Mouse (Mus musculus) CD4-positive, CD25-positive, alpha-beta regulatory T cell, adult 9 weeks (primary cell): ENCODE measurements around the gene H2-DMa. TPM values are rescaled to one million over a fixed set of nuclear protein-coding genes. Genes with fewer than 3 reads are reported as not detected.

Source experiments
- polyA plus RNA-seq: library from polyadenylated mRNA; unstranded; fragments of 100-300 nt; shearing (Covaris generic); gene quantifications from one replicate; pipeline ENCODE4 v1.2.1, GENCODE M21; 2017

The H2-DMa gene
- polyA plus RNA-seq, result 119 TPM

GRCm38 (mm10) chr17:34119249-34120179, at the start of gene H2-DMa:
H2-DMa (plus strand) TSS chr17:34119541.

DNA sequence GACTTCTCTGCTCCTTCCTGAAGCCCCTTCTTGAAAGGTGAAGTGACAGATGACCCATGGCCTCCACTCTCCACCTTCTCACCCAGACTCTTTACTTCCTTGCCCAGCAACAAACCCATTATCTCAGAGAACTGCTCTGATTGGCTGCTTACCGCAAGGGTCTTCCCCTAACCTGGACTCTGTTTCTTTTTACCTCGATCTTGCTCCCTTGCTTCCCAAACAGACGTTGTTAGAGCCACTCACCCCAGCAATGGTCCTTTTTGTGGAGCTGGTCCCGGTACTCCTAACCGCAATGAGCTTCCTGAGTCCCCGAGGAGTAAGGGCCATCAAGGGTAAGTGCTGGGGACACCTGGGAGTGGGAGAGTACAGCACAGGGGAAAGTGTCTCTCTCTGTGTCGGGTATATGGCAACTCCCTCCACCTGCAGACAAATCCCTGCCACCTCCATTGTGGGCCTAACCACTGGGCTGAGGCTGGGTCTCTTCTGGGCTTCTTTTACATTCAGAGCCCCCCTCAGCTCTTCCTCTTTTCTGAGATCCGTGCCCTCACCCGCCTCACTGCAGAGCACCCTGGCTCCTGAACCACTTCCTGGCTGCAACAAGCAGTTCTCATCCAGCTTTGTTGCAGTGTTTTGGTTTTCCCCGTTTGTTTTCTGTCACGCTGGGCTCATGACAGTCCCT, 27.0 kb upstream of the H2-DMa start, which contains the start of gene H2-Oa:
Gene H2-Oa (plus strand): TSS at position 144 of the 679 bp plus-strand sequence.

DNA sequence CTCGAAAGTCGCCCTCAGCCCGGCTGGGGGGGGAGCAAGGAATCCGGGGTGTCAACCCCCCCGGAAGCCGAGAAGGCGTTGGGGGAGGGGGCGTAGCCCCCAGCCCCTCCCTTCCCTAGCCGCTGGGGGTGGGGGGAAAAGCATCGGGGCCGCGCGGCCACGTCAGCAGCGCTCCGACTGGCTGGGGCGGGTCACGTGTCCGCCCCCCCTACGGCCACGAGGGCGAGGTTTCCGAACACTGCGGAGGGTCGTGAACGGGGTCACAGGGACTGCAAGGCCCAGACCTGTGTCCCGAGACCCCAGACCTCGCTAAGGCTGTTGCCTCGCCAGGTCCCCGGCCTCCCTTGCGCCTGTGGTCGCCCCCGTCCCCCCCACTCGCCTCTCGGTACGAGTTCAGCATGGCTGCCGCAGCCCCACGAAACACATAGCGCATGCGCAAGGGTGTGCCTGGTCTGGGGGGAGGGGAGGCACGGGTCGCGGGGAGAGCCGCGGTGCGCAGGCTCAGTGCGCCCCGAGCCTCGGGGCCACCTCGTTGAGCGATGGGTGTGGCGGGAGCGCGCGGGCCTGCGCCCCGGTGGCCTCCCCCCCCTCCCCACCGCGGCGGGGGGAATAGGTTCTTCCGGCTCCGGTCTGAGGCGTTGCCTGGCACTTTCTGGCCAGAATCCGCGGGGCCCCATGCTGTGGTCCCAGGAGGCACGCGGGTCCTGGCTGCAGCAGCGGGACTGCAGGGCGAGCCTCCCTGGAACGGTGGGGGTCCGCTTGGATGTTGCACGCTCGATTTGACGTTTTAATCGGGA, 3.0 kb downstream of the H2-DMa start, which contains the start of gene Brd2:
Gene Brd2 (minus strand): TSS at position 447 of the 797 bp plus-strand sequence.

DNA sequence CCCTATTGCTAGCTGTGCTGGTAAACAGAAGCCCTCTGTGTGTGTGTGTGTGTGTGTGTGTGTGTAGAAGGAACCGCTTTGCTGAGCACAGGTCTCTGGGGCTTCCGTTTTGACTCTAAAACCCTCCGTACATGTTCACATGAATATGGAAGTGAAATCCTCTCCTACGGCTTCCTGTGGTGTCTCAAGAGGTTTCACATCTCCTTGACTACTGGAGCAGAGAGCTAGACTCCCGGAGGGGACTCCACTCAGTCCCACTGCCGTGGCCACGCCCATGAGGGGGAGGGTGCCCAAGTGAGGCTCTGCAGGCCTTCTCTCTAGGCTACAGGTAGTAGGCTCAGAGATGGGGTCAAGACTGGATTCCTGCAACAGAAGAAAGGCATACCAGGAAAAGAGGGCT, 23.7 kb downstream of the H2-DMa start, which contains the start of gene H2-DMb2:
Gene H2-DMb2 (plus strand): TSS at position 275 of the 400 bp plus-strand sequence.

GRCm38 (mm10) chr17:34152923-34153322, 33.6 kb downstream of the H2-DMa start, which contains the start of gene H2-DMb1:
H2-DMb1 (plus strand) TSS chr17:34153072.

DNA sequence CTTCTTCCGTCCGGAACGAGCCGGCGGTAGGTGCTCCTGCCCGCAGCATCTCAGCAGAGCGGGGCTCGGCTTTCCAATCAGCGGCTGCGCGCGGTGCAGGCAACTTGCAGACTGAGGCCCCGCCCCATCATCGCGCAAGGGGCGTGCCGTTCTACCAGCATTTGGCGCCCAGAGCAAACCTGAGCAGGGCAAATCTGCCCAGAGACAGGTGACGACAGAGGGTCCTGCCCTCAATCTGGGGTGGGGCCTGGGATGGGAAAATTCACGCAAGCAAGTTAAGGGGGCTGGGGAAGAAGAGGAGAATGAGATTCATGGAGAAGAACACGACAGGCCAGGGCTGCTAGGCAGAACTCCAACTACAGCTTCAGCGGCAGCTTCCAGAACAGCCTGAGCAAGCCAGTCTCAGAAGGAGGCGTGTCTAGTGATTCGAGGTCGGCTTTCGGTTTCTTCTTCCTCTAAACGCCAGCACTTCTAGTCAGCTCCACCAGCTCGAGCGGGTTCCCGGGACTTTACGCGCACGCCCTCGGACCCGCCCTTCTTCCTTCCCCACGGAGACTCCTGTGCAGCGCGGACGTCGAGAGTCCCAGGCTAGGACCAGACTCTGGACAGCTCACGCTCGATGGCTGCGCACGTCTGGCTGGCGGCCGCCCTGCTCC, 68.0 kb downstream of the H2-DMa start, which contains the start of the genes Tap1 and Psmb9:
Gene Tap1 (plus strand): TSS at position 293 of the 656 bp plus-strand sequence.
Gene Psmb9 (minus strand): TSS at position 504 of the 656 bp plus-strand sequence.

Other genes with a start within 250 kb of the H2-DMa start
- gene Gm7029, start 245.7 kb upstream of the H2-DMa start, polyA plus RNA-seq, result not detected
- 5.5 TPM for gene Kifc1, start 228.9 kb upstream of the H2-DMa start, polyA plus RNA-seq
- gene Platr17, start 214.4 kb upstream of the H2-DMa start, polyA plus RNA-seq, result 4.0 TPM
- gene Daxx, start 210.1 kb upstream of the H2-DMa start, polyA plus RNA-seq, result 143 TPM
- gene Tapbp, start 203.6 kb upstream of the H2-DMa start, polyA plus RNA-seq, result 701 TPM
- gene Zbtb22, start 203.6 kb upstream of the H2-DMa start, polyA plus RNA-seq, result 23.0 TPM
- gene Rgl2, start 190.0 kb upstream of the H2-DMa start, polyA plus RNA-seq, result 107 TPM
- 152 TPM for gene Pfdn6, start 179.2 kb upstream of the H2-DMa start, polyA plus RNA-seq
- 76.0 TPM for gene Wdr46, start 178.9 kb upstream of the H2-DMa start, polyA plus RNA-seq
- gene B3galt4, start 168.1 kb upstream of the H2-DMa start, polyA plus RNA-seq, result 46.4 TPM
- 90.1 TPM for gene Vps52, start 163.7 kb upstream of the H2-DMa start, polyA plus RNA-seq
- 3,509 TPM for gene Rps18, start 163.5 kb upstream of the H2-DMa start, polyA plus RNA-seq
- gene H2-K1, start 119.2 kb upstream of the H2-DMa start, polyA plus RNA-seq, result 12,738 TPM
- gene Ring1, start 94.9 kb upstream of the H2-DMa start, polyA plus RNA-seq, result 15.2 TPM
- 37.9 TPM for gene H2-Ke6, start 91.5 kb upstream of the H2-DMa start, polyA plus RNA-seq
- gene Slc39a7, start 87.9 kb upstream of the H2-DMa start, polyA plus RNA-seq, result 157 TPM
- 23.4 TPM for gene Rxrb, start 87.7 kb upstream of the H2-DMa start, polyA plus RNA-seq
- gene Col11a2, start 80.1 kb upstream of the H2-DMa start, polyA plus RNA-seq, result 2.1 TPM
- 37.0 TPM for gene H2-Oa, start 27.2 kb upstream of the H2-DMa start, polyA plus RNA-seq
- 109 TPM for gene Brd2, start 3.1 kb downstream of the H2-DMa start, polyA plus RNA-seq
- 5.8 TPM for gene H2-DMb2, start 23.8 kb downstream of the H2-DMa start, polyA plus RNA-seq
- 1.5 TPM for gene H2-DMb1, start 33.5 kb downstream of the H2-DMa start, polyA plus RNA-seq
- gene Tap1, start 68.0 kb downstream of the H2-DMa start, polyA plus RNA-seq, result 423 TPM
- gene Psmb9, start 68.2 kb downstream of the H2-DMa start, polyA plus RNA-seq, result 573 TPM
- gene Psmb8, start 78.2 kb downstream of the H2-DMa start, polyA plus RNA-seq, result 1,461 TPM
- gene Tap2, start 84.0 kb downstream of the H2-DMa start, polyA plus RNA-seq, result 432 TPM
- gene H2-Ob, start 119.4 kb downstream of the H2-DMa start, polyA plus RNA-seq, result 94.0 TPM
- 19.6 TPM for gene H2-Ab1, start 138.1 kb downstream of the H2-DMa start, polyA plus RNA-seq
- 15.2 TPM for gene H2-Aa, start 168.3 kb downstream of the H2-DMa start, polyA plus RNA-seq
- 10.9 TPM for gene H2-Eb1, start 186.3 kb downstream of the H2-DMa start, polyA plus RNA-seq
- gene H2-Eb2, start 206.1 kb downstream of the H2-DMa start, polyA plus RNA-seq, result 0.07 TPM
- gene Btnl2, start 235.3 kb downstream of the H2-DMa start, polyA plus RNA-seq, result 0.46 TPM